Mouse (Mus musculus): ENCODE data around the gene Trim67. TPM values are rescaled to one million over a fixed set of nuclear protein-coding genes. Genes with fewer than 3 reads are reported as not detected.

Trim67 gene
- polyA plus RNA-seq, 1 experiment from 2014 or later: 7.3 TPM

DNA sequence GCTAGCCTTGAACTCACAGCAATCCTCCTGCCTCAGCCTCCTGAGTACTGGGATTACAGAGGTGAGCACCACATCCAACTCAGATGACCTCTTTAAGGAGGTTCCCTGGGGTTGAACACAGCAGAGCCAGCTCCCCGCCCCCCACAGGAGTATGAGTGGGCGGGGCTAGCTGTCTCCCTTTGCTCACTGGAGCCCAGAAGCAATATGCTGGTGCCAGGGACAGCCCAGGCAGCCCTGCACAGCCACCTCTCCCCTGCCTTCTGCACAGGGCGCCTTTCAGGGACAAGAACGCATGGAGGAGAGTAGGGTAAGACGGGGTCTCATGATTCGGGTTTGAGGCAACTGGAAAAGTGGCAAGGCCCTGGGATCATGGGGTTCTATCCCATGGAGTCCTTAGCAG lies 38.6 kb downstream of the Trim67 start:
- no peak overlapping the region for H3K27ac ChIP-seq (ENCODE audit: low read depth, low read length)
- H3K9ac ChIP-seq (ENCODE audit: low read depth, low read length): no peak overlapping the region
- no peaks in the 10 kb centered on the region for H3K27me3 ChIP-seq (ENCODE audit: control insufficient read depth, insufficient read depth, low read length)
- no peak overlapping the region for H3K4me3 ChIP-seq (ENCODE audit: low read depth, low read length)
- no peaks in the 10 kb centered on the region for H3K9me3 ChIP-seq (ENCODE audit: control insufficient read depth, low read length)
- DNase-seq (ENCODE audit: low spot score) (no peak), ATAC-seq (ENCODE audit: low FRiP score) (no peak)
- no peaks in the 10 kb centered on the region for H3K36me3 ChIP-seq (ENCODE audit: control insufficient read depth, insufficient read depth, low read length)
- 78% methylated on average over 6 of the region's 6 CpGs for WGBS
- H3K4me1 ChIP-seq (replicated peaks; ENCODE audit: control insufficient read depth, insufficient read depth, low read length): no peaks in the 10 kb centered on the region
- H3K4me2 ChIP-seq (replicated peaks; ENCODE audit: low read depth, low read length): no peak overlapping the region

DNA sequence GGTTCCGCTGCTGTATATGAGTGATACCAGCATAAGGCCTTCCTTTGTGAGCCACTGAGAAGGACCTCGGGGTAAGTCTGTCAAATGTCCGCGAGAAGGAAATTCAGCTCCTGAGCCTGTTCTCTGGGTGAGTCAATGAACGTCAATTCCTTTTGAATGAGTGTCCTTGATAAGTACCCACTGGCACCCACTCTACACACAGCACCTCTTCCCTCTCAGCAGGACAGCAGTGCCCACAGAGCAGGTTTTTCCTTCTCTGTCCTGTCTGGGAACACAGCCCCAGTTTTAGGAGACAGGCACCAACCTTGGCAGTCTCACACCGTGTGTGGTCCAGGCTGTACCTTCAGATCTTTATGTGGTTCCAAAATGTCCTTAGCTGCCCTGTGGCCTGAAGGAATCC lies 39.0 kb downstream of the Trim67 start:
- ATAC-seq (ENCODE audit: low FRiP score) (no peak), DNase-seq (ENCODE audit: low spot score) (no peak)
- no peaks in the 10 kb centered on the region for H3K36me3 ChIP-seq (ENCODE audit: control insufficient read depth, insufficient read depth, low read length)
- no peak overlapping the region for H3K9ac ChIP-seq (ENCODE audit: low read depth, low read length)
- H3K4me1 ChIP-seq (replicated peaks; ENCODE audit: control insufficient read depth, insufficient read depth, low read length): no peaks in the 10 kb centered on the region
- no peak overlapping the region for H3K4me3 ChIP-seq (ENCODE audit: low read depth, low read length)
- WGBS: 90% methylated on average over 6 of the region's 6 CpGs
- no peaks in the 10 kb centered on the region for H3K9me3 ChIP-seq (ENCODE audit: control insufficient read depth, low read length)
- no peak overlapping the region for H3K27ac ChIP-seq (ENCODE audit: low read depth, low read length)
- no peak overlapping the region for H3K4me2 ChIP-seq (replicated peaks; ENCODE audit: low read depth, low read length)
- H3K27me3 ChIP-seq (ENCODE audit: control insufficient read depth, insufficient read depth, low read length): no peaks in the 10 kb centered on the region

- no peak overlapping the region for H3K4me3 ChIP-seq (ENCODE audit: low read depth, low read length)
- H3K4me1 ChIP-seq (replicated peaks; ENCODE audit: control insufficient read depth, insufficient read depth, low read length): no peaks in the 10 kb centered on the region
- WGBS: 47% methylated on average over 15 of the region's 15 CpGs
- H3K4me2 ChIP-seq (replicated peaks; ENCODE audit: low read depth, low read length): no peak overlapping the region
- no peaks in the 10 kb centered on the region for H3K36me3 ChIP-seq (ENCODE audit: control insufficient read depth, insufficient read depth, low read length)
- no peaks in the 10 kb centered on the region for H3K27me3 ChIP-seq (ENCODE audit: control insufficient read depth, insufficient read depth, low read length)
- ATAC-seq (ENCODE audit: low FRiP score) (no peak), DNase-seq (ENCODE audit: low spot score) (no peak)
- H3K9ac ChIP-seq (ENCODE audit: low read depth, low read length): no peak overlapping the region
- H3K9me3 ChIP-seq (ENCODE audit: control insufficient read depth, low read length): no peaks in the 10 kb centered on the region
- no peak overlapping the region for H3K27ac ChIP-seq (ENCODE audit: low read depth, low read length)
These were observed 40.7 kb downstream of the Trim67 start for GRCm38 (mm10) chr8:124833430-124834205.

- H3K9me3 ChIP-seq (ENCODE audit: control insufficient read depth, low read length): no peaks in the 10 kb centered on the region
- no peaks in the 10 kb centered on the region for H3K27me3 ChIP-seq (ENCODE audit: control insufficient read depth, insufficient read depth, low read length)
- no peaks in the 10 kb centered on the region for H3K4me1 ChIP-seq (replicated peaks; ENCODE audit: control insufficient read depth, insufficient read depth, low read length)
- H3K27ac ChIP-seq (ENCODE audit: low read depth, low read length): no peak overlapping the region
- peaks cover 13% of the 10 kb centered on the region; the same call in 1 of the 2 replicates for H3K36me3 ChIP-seq (ENCODE audit: control insufficient read depth, insufficient read depth, low read length)
- no peak overlapping the region for H3K9ac ChIP-seq (ENCODE audit: low read depth, low read length)
- DNase-seq (ENCODE audit: low spot score): no peak
- no peak for ATAC-seq (ENCODE audit: low FRiP score)
- no peak overlapping the region for H3K4me3 ChIP-seq (ENCODE audit: low read depth, low read length)
- no peak overlapping the region for H3K4me2 ChIP-seq (replicated peaks; ENCODE audit: low read depth, low read length)
These were observed 43.0 kb downstream of the Trim67 start for GRCm38 (mm10) chr8:124835848-124836247.

GRCm38 (mm10) chr8:124836273-124836672 lies 43.4 kb downstream of the Trim67 start:
- no peaks in the 10 kb centered on the region for H3K4me1 ChIP-seq (replicated peaks; ENCODE audit: control insufficient read depth, insufficient read depth, low read length)
- no peaks in the 10 kb centered on the region for H3K9me3 ChIP-seq (ENCODE audit: control insufficient read depth, low read length)
- no peak overlapping the region for H3K4me3 ChIP-seq (ENCODE audit: low read depth, low read length)
- H3K36me3 ChIP-seq (ENCODE audit: control insufficient read depth, insufficient read depth, low read length): peaks cover 13% of the 10 kb centered on the region; the same call in 1 of the 2 replicates
- ATAC-seq (ENCODE audit: low FRiP score) (no peak), DNase-seq (ENCODE audit: low spot score) (no peak)
- no peaks in the 10 kb centered on the region for H3K27me3 ChIP-seq (ENCODE audit: control insufficient read depth, insufficient read depth, low read length)
- 82% methylated on average over 7 of the region's 7 CpGs for WGBS
- no peak overlapping the region for H3K4me2 ChIP-seq (replicated peaks; ENCODE audit: low read depth, low read length)
- H3K27ac ChIP-seq (ENCODE audit: low read depth, low read length): no peak overlapping the region
- H3K9ac ChIP-seq (ENCODE audit: low read depth, low read length): no peak overlapping the region

- no peaks in the 10 kb centered on the region for H3K9me3 ChIP-seq (ENCODE audit: control insufficient read depth, low read length)
- WGBS: 84% methylated on average over 2 of the region's 2 CpGs
- DNase-seq (ENCODE audit: low spot score): no peak
These were observed 44.0 kb downstream of the Trim67 start for GRCm38 (mm10) chr8:124836907-124837306.

DNA sequence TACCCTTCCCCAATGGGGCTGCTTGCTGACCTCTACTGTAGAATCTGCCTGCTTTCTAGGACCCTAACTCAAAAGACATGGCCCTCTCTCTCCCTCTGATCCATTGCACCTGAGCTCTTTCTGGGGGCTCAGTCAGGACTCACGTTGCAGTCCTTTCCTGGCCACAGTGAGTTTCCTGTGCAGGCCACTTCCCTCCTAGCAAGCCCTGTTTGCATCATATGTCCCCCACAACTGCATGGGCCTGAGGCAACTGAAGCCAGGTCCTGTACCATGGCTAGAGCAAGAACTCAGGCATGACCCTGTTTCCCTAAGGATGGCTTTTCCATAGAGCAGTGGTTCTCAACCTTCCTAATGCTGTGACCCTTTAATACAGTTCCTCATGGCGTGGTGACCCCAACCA lies 45.1 kb downstream of the Trim67 start:
- H3K4me3 ChIP-seq (ENCODE audit: low read depth, low read length): no peak overlapping the region
- WGBS: 77% methylated on average over 2 of the region's 2 CpGs
- H3K36me3 ChIP-seq (ENCODE audit: control insufficient read depth, insufficient read depth, low read length): peaks cover 13% of the 10 kb centered on the region; the same call in 1 of the 2 replicates

More at GRCm38 (mm10) chr8:124836907-124837306, 44.0 kb downstream of the Trim67 start:
- Histone ChIP-seq H3K36me3 (ENCODE audit: control insufficient read depth, insufficient read depth, low read length) (peaks cover 13% of the 10 kb centered on the region; the same call in 1 of the 2 replicates), H3K4me3 (ENCODE audit: low read depth, low read length) (no peak overlapping the region), H3K9ac (ENCODE audit: low read depth, low read length) (no peak overlapping the region), H3K27ac (ENCODE audit: low read depth, low read length) (no peak overlapping the region), H3K4me1 (replicated peaks; ENCODE audit: control insufficient read depth, insufficient read depth, low read length) (no peaks in the 10 kb centered on the region), H3K4me2 (replicated peaks; ENCODE audit: low read depth, low read length) (no peak overlapping the region), H3K27me3 (ENCODE audit: control insufficient read depth, insufficient read depth, low read length) (no peaks in the 10 kb centered on the region)
- ATAC-seq (ENCODE audit: low FRiP score): no peak

DNA sequence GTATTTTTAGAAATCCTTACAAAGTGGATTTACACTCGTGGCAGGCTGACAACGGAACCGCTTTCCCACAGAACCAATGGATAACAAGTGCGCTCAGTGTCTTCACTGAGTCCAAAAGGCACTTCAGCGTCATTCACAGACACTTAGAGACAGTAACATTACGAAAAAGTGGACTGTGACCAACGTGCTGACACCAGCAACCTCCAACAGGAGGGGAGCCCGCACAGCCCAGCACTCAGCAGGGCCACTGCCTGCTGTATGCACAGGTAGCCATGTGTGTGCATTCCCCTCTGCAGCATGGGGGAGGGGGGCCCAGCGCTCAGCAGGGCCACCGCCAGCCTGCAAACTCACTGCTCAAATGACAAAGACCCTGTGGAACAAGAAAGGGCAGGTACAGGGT lies 46.5 kb downstream of the Trim67 start:
- ATAC-seq (ENCODE audit: low FRiP score) (no peak), DNase-seq (ENCODE audit: low spot score) (no peak)
- Histone ChIP-seq H3K9me3 (ENCODE audit: control insufficient read depth, low read length) (no peaks in the 10 kb centered on the region), H3K4me3 (ENCODE audit: low read depth, low read length) (no peak overlapping the region), H3K27ac (ENCODE audit: low read depth, low read length) (no peak overlapping the region), H3K9ac (ENCODE audit: low read depth, low read length) (no peak overlapping the region), H3K36me3 (ENCODE audit: control insufficient read depth, insufficient read depth, low read length) (peaks cover 13% of the 10 kb centered on the region; the same call in 1 of the 2 replicates), H3K4me1 (replicated peaks; ENCODE audit: control insufficient read depth, insufficient read depth, low read length) (no peaks in the 10 kb centered on the region), H3K4me2 (replicated peaks; ENCODE audit: low read depth, low read length) (no peak overlapping the region), H3K27me3 (ENCODE audit: control insufficient read depth, insufficient read depth, low read length) (no peaks in the 10 kb centered on the region)
- WGBS: 94% methylated on average over 10 of the region's 10 CpGs

More for the DNA sequence above, 45.1 kb downstream of the Trim67 start:
- no peak overlapping the region for H3K4me2 ChIP-seq (replicated peaks; ENCODE audit: low read depth, low read length)
- no peak for ATAC-seq (ENCODE audit: low FRiP score)
- no peak overlapping the region for H3K27ac ChIP-seq (ENCODE audit: low read depth, low read length)
- H3K9me3 ChIP-seq (ENCODE audit: control insufficient read depth, low read length): no peaks in the 10 kb centered on the region
- no peaks in the 10 kb centered on the region for H3K27me3 ChIP-seq (ENCODE audit: control insufficient read depth, insufficient read depth, low read length)
- no peak overlapping the region for H3K9ac ChIP-seq (ENCODE audit: low read depth, low read length)
- DNase-seq (ENCODE audit: low spot score): no peak
- no peaks in the 10 kb centered on the region for H3K4me1 ChIP-seq (replicated peaks; ENCODE audit: control insufficient read depth, insufficient read depth, low read length)

- no peaks in the 10 kb centered on the region for H3K9me3 ChIP-seq (ENCODE audit: control insufficient read depth, low read length)
- no peak overlapping the region for H3K27ac ChIP-seq (ENCODE audit: low read depth, low read length)
- H3K27me3 ChIP-seq (ENCODE audit: control insufficient read depth, insufficient read depth, low read length): no peaks in the 10 kb centered on the region
- 91% methylated on average over 7 of the region's 7 CpGs for WGBS
- H3K4me2 ChIP-seq (replicated peaks; ENCODE audit: low read depth, low read length): no peak overlapping the region
- peaks cover 13% of the 10 kb centered on the region; the same call in 1 of the 2 replicates for H3K36me3 ChIP-seq (ENCODE audit: control insufficient read depth, insufficient read depth, low read length)
- DNase-seq (ENCODE audit: low spot score) (no peak), ATAC-seq (ENCODE audit: low FRiP score) (no peak)
- H3K9ac ChIP-seq (ENCODE audit: low read depth, low read length): no peak overlapping the region
- no peak overlapping the region for H3K4me3 ChIP-seq (ENCODE audit: low read depth, low read length)
- no peaks in the 10 kb centered on the region for H3K4me1 ChIP-seq (replicated peaks; ENCODE audit: control insufficient read depth, insufficient read depth, low read length)
These were observed 48.0 kb downstream of the Trim67 start for GRCm38 (mm10) chr8:124840900-124841299.
